Mouse (Mus musculus) right cerebral cortex, postnatal 36 days (tissue): ENCODE measurements around the gene Rcor2.

Experiments used
- DNase-seq, 2 experiments: peaks; one replicate each; pipeline ENCODE4 v3.0.0; 2022; ENCODE audit warnings: low spot score in 2 of 2, mixed read lengths in 1 of 2

Rcor2 gene

GRCm38 (mm10) chr19:7267091-7267741, at the start of gene Rcor2:
Gene Rcor2, plus strand, starts transcription at chr19:7267325.
- peak in 1 of 2 experiments; percentile 54 for DNase-seq

- DNase-seq, result no peak
Observed at GRCm38 (mm10) chr19:7217926-7218267, 49.2 kb upstream of the Rcor2 start.

DNA sequence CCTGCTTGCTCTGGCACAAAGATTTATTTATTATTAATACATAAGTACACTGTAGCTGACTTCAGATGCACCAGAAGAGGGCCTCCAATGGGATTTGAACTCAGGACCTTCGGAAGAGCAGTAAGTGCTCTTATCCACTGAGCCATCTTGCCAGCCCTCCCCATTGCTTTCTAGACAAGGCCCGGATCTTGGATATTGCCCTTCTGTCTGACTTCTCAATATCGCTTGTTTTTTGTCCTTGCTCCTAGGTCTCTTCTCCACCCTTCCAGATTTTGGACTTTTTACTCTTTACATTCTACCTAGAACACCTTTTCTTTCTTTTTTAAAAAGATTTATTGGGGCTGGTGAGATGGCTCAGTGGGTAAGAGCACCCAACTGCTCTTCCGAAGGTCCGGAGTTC, 48.4 kb upstream of the Rcor2 start:
- no peak for DNase-seq

DNA sequence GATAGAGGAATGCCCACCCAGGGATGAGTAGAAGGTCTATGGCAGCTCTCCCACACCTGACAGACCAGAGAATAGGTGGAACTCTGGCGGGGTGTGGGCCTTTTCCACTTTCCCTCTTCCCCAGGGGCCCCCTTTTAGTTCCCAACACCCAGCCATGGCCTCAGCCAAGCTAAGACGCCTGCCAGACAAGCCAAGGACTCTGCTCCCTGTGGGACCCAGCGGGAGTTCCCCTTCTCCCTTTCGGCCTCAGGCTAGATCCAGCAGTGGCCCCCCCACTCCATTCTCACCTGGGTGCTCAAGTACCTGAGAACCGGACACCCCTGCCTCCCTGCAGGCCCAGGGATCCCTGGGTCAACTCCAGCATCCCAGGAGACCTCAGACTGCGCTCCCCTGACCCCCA, 44.9 kb upstream of the Rcor2 start:
- DNase-seq, result no peak

DNA sequence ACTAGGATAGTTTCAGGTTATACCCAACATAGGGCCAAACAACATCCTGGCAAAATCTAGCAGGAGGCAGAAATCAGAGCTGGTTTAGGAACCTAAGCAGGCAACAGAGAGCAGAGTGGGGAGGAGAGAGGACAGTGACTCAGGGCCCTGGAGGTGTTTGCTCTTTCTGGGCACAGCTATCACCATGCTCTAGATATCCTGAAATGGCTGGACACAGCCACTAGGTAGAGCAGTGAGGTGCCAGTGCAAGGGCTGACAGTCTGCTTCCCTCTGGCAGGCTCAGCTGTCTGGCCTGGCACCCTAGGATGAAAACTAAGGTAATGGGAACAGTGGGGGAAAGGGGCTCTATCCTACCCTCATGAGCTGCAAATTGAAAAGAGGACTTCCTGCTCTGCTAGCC, 43.6 kb upstream of the Rcor2 start:
- no peak for DNase-seq

DNA sequence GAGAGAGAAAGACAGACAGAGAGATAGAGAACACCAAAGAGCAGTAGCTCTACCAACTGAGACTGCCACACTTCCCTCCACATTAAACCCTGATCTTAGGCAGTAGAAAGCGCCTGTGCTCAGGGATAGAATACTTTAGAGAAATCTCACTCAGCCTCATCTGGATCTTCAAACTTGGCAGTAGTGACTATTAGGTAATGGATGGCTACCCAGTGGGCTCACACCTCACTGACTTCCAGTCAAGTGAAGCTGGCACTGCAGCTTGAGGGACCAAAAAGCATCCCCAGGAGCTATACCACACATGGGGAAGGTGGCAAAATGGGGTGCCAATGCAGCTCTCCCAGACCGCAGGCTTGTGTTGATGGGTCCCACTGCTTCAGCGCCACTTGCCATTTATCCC, 42.9 kb upstream of the Rcor2 start:
- DNase-seq, result no peak

DNA sequence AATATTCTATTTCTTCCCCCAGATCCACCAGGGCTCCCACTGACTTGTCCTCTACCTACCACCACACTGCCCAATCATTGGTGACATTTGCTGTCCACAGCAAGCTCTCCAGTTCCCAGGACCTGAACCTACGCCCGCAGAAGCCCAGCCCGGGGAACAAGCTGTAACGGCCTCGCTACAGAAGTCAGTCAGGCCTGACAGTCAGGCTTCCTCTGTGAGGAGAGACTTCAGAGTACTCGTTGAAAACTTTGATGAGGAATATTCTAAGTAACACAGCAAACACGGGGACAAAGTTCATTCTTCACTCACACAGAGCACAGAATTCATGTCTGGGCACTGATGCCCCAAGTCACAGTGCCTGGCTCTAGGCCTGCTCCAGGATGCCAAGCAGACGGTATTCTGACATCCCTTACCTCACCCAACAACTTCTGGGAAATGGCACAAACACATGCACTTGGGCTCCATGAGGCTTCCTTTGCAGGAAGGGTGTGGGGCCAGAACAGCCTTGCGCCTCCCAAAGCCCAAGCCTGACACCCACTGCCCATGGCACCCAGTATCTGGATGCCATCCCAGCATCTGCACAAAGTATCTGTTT, 41.9 kb upstream of the Rcor2 start:
- DNase-seq, result no peak

DNA sequence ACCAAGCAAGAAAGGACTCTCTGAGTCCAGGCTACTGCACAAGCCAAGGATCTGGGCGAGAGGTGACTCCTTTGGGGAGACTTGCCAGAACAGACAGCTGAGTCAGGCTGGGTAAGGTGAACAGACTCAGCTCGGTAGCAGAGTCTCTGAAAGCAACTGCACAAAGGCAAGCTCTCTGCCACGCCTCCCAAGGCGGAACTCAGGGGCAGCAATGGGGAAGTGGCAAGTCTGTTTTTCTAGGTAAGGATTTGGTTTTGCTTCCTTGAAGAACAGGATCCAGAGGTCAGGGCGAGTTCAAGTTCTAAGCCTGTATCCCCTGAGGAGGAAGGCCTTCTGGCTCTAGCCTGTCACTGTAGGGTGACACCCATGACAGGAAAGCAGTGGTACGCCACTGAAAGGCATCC, 40.6 kb upstream of the Rcor2 start:
- no peak for DNase-seq

- peak; percentile 62 to 71 for DNase-seq
Observed at GRCm38 (mm10) chr19:7234537-7235221, 32.4 kb upstream of the Rcor2 start.

DNA sequence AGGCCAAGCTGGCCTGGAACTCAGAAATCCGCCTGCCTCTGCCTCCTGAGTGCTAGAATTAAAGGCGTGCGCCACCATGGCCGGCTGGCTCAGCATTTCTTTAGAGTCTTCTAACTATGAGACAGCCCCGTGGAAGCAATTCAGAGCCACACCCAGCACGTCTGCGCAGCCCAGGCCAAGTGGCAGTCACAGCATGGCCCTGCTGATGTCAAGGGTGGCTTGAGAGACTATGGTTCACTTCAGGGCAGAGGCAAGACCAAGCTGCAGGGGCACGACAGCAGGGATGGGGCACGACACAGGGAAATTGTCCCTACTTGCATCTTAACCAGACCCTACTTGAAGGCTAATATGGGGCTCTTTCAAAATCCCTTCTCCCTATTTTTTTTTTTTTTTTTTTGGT, 31.7 kb upstream of the Rcor2 start:
- DNase-seq, result no peak

GRCm38 (mm10) chr19:7236011-7236410, 31.1 kb upstream of the Rcor2 start:
- no peak for DNase-seq

DNA sequence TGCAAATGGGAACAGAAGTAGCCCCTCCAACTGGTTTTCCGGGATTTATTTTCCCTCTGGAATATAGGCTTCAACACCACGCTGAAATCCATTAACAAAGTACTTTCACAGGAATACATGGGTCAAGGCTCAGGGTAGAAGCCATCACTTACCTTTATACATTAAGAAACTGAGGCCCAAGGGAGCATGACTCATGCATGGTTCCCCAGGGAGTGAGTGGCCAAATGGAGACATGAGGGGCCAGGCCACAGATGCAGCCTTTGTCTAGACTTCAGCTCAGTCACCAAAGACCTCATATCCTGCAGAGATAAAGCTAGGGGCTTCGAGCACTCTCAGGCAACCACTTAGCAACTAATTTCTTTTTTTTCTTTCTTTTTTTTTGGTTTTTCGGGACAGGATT, 30.4 kb upstream of the Rcor2 start:
- DNase-seq, result no peak

DNA sequence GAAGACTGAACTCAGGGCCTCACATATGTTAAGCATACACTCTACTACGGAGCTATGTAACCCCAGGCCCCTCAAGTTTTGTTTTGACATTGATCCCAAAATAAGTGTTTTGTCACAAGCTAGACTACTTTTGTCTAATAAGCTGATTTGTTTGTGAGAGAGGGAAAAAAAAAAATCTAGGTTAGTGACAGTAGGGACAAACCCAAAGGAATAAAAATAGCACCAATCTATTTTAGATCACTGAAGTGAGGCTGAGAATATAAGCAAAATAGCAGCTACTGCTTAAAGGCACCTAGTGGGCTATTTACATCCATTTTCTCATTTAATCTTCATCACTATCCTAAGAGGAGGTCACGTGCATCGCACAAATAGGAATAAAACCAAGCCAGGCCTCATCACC, 27.6 kb upstream of the Rcor2 start:
- no peak for DNase-seq

DNA sequence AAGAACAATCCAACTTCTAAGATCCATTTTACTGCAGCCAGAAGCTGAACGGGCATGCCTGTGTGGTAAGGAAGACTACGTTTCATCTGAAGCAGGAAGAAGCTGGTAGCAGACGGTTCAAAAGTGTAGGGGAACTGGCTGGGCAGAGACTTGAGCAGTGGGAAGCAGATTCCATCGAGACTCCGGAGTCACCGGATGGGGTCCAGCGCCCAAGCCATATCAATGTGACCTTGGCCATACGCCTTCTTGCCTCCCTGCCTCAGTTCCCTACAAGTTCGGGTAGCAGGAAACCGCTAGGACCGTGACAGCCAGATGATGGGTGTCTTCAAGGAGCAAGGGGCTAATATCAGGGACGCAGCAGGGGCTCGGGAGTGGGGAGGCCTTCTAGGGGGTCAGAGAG, 26.8 kb upstream of the Rcor2 start:
- no peak for DNase-seq

DNA sequence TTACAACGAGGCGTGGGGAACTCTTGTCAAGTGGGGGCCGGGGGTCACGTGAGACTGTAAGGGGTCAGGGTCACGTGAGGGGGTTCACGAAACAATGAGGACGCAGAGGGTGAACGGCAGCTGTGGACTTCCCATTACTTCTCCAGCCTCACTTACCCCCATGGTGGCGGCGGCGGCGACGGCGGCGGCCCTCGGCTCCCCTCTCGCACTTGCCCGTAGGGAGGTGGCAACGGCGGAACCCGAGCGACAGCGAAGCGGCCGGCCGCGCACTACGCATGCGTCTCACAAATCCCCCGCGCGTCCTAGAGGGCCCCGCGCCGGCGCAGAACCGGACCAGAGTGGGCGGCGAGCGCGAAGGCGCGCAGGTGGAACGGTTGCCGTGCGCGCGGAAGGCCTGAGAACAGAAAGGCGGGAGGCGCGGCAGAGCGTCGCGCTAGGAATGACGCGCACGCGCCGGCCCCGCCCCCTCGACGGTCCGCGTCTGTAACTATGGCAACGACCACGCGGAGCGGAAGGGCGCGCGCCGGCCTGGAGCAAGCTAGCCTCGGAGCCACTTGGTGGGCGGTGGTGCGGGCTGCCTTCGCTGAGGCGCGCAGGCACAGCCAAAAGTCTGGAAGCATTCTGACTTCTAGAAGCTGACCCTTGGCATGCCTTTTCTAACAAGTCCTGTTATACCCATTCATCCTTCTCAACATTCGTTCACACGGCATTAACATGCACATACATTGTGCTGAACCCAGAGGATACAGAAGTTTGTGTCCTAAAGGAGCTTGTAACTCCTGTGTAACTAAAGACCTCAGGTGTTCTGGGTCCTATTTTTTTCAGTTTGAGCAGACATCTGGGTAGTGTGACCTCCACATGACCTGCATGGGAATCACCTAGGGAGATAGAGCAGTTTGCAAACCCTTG, 26.1 kb upstream of the Rcor2 start, which contains the start of gene Naa40:
Naa40 (minus strand) TSS at position 402 of the 909 bp plus-strand sequence.
- DNase-seq, result peak; percentile 89

- no peak for DNase-seq
Observed at GRCm38 (mm10) chr19:7246021-7246420, 21.1 kb upstream of the Rcor2 start.

DNA sequence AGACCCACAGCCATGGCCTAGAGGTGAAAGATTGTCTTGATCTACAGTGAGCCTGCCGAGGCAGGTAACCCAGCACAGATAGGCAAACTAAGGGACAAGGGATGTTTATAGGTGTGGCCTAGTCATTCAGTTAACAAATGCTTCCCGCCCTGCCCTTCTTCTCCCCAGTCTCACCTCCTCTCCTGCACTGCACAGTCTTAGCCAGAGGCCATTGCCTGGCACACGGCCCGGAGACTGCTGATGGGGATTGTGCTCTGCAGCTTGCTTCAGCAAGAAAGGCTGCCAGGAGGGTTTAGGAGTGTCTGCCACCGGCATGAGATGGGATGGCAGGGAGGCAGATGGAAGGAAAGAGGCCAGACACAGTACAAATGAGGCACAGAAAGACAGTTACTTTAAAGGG, 9.2 kb upstream of the Rcor2 start:
- DNase-seq, result no peak

DNA sequence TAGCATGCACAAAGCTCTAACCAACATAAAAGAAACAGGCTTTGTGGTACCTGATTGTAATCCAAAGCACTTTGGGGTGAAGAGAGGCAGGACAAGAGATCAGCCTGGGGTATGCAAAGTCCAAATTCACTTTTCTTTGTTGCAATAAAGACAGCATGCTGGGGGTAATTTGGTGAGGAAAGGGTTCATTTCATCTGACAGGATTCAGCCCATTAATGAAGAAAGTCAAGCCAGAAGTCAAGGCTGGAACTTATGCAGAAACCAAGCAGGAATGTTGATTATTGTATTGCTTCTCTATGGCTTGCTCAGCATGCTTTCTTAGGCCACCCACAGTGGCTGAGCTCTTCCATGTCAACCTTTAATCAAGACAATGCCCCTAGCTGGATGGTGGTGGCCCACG, 5.6 kb upstream of the Rcor2 start:
- DNase-seq, result no peak

- DNase-seq, result no peak
Observed at GRCm38 (mm10) chr19:7261964-7262363, 5.2 kb upstream of the Rcor2 start.

DNA sequence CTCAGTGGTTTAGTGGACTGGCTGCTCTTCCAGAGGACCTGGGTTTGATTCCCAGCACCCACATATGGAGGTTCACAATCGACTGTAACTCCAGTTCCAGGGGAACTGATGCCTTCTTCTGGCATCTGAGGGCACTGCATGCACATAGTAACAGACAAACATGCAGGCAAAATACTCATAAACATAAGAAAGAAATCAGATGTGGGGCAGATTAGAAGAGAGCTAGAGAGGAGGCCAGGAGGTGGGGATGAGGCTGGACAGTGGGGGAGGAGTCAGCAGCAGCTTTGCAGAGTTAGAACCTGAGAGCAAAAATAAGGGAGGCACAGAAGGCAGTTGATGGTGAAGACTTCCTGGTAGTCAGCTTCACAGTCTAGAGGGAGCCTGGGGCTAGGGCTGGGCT, 4.5 kb upstream of the Rcor2 start:
- no peak for DNase-seq

GRCm38 (mm10) chr19:7264088-7264765, 2.9 kb upstream of the Rcor2 start:
- no peak for DNase-seq
